Mouse (Mus musculus) bone marrow, adult 2 months (tissue): ENCODE data around the gene Nfatc2ip.

Experiments
- CTCF ChIP-seq: fragments of 200-500 bp; IDR thresholded peaks from 2 replicates; pipeline ENCODE4 v1.5.1; 2011; ENCODE audit warnings: low read length, control low read depth; ENCODE audit not compliant: control insufficient read depth, insufficient read depth
- POLR2A ChIP-seq: fragments of 200-500 bp; IDR thresholded peaks from 2 replicates; pipeline ENCODE4 v1.6.1; 2011; ENCODE audit warnings: low read depth, mild to moderate bottlenecking, control low read depth, low read length, borderline replicate concordance; ENCODE audit not compliant: control insufficient read depth

GRCm38 (mm10) chr7:126418496-126418895 is 22.0 kb upstream of the Nfatc2ip start:
- no peak for TF ChIP-seq CTCF
- TF ChIP-seq POLR2A: no peak
